Mouse (Mus musculus) embryo, embryonic 11.5 days (tissue): ENCODE measurements around the gene Sbds.

Experiments used
- DNase-seq: peaks from one replicate; pipeline ENCODE4 v3.0.0-alpha.2; 2012; ENCODE audit warnings: low read depth, low spot score

Sbds gene

DNA sequence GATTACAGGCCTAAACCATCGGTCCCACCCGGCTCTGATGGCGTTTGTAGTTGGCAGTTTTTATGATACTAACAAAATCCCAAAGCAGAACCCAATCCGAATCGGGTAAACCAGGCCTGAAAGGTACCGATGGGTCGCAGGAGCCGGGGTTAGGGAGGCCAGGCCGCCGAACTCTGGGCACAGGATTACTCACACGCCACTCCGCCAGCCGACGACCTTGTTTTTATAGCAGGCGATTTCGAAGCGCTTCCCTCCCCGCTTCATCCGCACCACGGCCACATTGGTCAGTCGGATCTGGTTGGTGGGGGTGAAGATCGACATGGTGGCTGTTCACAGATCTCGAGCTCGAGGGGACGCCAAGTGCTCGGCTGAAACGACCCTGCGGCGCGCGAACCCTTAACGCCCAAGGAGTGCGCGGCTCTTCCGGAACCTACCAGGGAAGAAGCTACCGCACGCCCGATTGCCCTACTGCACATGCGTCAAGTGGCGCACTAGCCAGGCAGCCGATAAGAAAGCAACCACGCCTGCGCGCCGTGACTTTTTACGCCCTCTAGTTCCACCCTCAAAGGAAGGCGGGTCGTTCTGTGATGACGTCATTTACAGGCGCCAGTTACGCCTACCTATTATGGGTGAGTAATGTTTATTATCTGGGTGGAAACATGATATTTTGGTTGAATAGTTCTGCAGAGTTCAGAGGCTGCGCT, at the start of gene Sbds, which contains the start of gene Tyw1:
Sbds (minus strand) TSS at position 514 of the 704 bp plus-strand sequence.
Tyw1 (plus strand) TSS at position 603 of the 704 bp plus-strand sequence.
- peak; percentile 98 for DNase-seq

DNA sequence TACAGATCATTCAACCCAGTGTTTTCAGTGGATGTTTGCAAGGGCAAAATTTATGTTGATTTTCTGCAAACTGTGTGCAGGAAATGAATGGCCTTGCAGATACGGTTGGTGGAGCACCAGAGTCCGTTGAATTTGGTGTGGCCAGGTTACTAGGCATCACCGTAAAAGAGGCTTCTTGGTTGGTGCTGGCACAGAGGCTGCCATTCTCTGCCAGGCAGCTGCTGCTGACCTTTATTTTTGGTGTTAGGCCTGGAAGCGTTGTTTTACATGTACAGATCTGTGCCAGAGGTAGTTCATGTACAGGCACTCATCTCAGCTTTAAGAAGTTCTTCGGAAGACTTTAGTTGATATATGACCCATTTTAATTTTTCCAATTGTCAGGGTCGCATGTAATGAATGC, 48.3 kb upstream of the Sbds start:
- DNase-seq = no peak

DNA sequence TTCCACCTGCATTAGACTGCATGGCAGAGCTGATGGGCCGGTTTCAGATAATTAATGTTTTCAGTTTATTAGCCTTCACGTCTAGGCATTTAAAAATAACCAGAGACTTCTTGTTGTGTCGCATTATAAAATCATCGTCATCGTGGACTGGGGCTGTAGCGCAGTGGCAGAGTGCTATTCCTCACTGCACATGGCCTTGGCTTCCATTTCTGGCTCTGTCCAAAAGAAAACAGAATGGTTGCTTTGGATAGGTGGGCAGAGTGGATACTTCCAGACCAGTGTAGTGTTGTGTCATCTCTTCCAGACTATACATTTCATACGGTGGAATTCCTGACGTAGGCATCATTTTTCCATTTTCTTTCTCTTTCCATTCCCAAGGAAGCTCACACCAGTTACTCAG, 44.2 kb upstream of the Sbds start:
- no peak for DNase-seq

DNA sequence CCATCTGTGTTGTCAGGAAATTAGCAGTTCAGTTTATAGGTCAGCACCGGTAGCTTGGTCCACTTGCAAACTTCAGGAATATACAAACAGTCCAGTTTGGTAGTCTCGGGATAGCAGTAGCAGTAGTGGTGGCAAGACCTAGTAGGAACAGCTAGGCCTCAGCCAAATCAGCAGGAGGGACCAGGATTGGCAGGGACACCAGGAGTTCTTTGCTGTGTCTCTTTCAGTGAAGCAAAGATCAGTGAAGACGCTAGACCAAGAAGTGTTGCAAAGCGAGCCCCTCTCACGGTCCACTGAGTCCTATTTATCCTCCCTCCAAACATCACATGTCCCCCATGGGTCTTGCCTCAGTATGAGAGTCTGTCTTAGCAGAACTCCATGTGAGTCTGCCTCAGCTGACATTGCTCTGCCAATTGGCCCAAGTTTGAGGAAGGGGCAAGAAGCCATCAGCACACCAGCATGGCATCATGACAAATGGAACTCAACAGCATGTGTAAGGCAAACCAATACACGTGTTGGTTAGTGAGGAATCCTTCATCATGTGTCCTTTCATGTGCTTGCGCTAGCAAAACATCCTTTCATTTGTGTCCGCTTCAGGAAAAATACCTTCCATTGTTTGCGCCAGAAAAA, 43.6 kb upstream of the Sbds start:
- no peak for DNase-seq

DNA sequence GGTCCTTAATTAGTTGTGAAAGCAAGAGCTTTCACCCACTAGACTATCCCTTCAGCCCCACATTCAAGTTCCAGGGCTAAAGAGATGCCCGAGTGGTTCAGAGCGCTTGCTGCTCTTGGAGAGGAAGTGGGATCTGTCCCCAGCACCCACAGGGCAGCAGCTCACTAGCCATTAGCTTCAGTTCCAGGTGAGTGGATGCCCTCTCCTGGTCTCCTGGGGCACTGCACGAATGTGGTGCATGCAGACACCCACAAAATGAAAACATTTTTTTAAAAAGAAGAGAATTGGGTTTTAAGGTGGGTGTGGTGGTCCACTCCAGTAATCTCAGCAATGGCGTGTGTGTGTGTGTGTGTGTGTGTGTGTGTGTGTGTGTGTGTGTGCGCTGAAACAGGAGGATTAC, 40.7 kb upstream of the Sbds start:
- no peak for DNase-seq

GRCm38 (mm10) chr5:130294598-130294997, 39.3 kb upstream of the Sbds start:
- DNase-seq = no peak

DNA sequence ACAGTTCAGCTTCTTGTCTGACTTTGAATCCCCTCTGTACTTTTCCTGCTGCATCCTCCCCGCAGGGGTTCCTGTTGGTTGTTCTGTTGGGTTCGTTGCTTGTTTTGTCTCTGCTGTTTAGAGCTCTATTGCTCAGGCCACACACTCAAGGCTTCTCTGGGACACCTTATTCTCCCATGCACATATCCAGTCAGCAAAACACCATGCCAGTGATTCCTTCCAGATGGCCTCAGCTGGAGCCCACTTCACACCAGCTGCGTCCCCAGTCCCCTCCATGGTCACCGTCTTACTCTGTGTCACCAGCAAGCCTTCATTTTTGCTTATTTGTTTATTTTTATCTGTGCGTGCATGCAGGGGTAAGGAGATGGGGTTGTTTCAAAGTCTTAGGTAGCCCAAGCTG, 38.6 kb upstream of the Sbds start:
- DNase-seq = no peak

DNA sequence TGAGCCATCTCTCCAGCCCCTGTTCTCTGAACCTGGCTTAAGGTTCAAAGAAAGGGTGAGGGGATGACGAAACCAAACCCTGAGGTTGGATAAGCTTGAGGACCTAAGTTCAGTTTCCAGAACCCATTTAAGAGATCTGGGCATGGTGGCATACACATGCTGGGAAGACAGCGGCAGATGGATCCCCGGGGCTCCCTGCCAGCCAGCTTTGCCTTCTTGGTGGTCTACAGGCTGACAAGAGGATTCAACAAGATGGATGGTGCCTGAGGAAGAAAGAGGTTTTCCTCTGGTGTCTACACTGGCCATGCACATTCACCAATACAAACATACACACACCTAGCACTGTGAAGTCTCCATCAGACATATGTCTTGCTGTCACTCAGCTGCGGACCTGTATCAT, 37.6 kb upstream of the Sbds start:
- DNase-seq = no peak

- no peak for DNase-seq
Measured at GRCm38 (mm10) chr5:130290775-130291174, 35.4 kb upstream of the Sbds start.

DNA sequence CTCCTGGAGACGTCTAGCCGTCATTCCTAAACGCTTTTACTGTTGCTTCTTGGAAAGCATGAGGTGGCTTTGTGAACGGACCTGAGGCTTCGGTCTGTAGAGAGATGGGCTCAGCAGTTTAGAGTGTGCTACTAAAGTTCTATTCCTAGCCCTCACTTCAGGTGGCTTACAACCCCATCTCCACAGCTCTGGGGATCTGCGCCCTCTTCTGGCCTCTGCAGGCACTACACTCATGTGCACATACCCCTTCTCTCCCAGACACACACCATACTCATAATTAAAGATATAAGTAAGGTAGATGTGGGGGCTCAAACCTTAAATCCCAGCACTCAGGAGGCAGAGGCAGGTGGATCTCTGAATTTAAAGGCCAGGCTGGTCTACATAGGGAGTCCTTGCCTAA, 34.9 kb upstream of the Sbds start:
- no peak for DNase-seq

DNA sequence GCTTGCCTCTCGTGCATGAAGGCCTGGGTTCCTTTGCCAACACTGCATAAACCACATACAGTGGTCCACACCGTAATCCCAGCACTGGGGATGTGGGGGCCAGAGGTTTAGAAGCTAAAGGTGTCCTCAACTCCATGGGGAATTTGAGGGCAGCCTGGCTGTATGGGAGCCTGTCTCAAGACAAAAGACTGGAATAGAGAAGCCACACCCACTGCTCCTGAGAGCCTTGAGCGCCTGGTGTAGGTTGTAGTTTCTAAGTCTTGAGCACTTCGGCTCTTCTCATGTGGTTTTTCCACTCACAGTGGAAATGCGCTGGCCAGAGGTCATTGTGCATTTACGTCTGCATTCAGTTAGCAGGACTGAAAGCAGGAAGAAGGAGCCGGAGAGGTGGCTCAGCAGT, 32.8 kb upstream of the Sbds start:
- no peak for DNase-seq

- DNase-seq = no peak
Measured at GRCm38 (mm10) chr5:130283079-130283732, 27.9 kb upstream of the Sbds start.

DNA sequence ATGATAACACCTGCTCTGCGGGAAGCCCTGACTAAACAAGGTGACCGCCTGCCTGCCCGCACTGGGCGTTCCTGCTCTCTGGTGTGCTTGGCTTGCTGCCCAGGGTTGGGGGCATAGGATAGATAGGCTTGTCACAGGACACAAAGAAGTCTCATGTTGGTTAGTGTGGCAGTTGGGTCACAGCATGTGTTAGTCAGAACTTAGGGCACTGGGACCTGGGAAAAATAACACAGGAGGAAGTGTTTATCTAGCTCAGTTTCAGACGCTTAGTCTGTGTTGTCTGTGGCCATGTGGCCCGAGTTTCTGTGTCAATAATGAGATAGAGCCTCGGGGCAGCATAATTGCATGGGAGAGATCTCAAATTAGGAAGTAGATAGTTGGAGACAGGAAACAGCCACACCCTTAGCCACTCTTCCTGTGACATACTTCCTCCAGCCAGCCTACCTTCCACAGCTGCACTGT, 22.7 kb upstream of the Sbds start:
- DNase-seq = no peak

GRCm38 (mm10) chr5:130275509-130275908, 20.2 kb upstream of the Sbds start:
- DNase-seq = no peak

DNA sequence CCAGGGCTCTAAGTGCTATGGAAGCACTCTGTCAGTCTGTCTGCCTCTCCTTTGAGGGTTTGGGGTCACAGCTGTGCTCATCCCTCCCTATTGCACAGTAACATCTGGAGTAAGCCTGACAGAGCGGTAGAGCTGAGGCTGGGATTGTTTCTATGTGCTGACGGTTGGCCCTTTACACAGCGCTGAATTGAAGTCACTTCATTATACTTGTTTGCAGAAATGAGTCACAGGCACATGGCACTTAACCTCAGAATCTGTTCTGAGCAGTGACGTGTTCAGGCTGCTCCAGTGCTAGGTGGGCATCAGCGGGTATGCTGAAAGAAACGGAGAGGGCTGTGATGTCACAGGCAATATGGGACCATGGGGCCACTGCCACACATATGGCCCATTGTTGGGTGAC, 17.7 kb upstream of the Sbds start:
- no peak for DNase-seq

DNA sequence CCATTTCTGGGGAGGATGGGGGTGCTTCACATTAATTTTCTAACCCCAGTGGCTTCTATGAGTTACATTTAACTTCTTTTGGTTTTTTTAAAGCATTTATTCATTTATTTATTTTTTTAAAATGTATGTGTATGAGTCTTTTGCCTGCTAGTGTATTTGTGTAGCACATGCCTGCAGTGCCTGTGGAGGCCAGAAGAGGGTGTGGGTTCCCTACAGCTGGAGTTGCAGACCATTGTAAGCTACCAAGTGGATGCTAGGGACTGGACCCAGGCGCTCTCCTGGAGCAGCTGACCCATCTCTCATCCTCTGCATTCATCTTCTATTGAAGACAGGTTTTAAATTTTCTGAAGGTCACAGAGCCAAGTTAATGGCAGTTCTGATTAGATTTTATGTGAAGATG, 17.0 kb upstream of the Sbds start:
- no peak for DNase-seq

DNA sequence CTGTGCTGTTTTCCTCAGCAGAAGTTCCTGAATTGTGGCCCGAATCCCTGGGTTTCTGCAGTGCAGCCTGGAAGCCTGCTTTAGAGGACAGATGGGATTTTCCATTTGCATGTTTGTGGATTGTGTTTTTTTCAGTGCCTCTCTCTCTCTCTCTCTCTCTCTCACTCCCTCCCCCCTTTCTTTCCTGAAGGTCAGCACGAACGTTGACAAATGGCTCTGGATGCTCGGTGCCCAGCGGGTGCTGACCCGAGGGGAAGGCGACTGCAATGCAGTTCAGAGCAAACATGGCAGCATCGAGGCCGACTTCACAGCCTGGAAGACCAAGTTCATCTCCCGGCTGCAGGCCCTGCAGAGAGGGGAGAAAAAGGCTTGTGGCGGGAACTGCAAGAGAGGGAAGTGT, 13.6 kb upstream of the Sbds start:
- no peak for DNase-seq

DNA sequence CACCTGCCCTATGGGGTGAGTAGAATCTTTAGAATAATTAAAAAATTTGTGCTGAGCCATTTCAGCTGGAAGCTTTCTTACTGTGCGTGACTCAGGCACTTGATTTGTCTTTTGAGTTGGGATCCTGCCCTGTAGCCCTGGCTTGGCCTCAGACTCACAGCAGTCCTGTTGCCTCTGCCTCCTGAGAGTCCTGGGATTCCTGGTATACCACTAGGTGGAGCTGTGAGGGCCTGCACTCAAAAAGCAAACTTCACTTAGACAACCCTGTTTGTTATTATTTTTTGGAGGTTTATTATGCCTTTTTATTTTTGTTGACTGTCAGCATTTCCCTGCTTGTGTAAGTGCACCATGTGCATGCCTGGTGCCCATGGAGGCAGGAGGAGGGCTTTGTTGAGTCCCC, 12.0 kb upstream of the Sbds start:
- DNase-seq = no peak

- no peak for DNase-seq
Measured at GRCm38 (mm10) chr5:130266651-130267050, 11.3 kb upstream of the Sbds start.

DNA sequence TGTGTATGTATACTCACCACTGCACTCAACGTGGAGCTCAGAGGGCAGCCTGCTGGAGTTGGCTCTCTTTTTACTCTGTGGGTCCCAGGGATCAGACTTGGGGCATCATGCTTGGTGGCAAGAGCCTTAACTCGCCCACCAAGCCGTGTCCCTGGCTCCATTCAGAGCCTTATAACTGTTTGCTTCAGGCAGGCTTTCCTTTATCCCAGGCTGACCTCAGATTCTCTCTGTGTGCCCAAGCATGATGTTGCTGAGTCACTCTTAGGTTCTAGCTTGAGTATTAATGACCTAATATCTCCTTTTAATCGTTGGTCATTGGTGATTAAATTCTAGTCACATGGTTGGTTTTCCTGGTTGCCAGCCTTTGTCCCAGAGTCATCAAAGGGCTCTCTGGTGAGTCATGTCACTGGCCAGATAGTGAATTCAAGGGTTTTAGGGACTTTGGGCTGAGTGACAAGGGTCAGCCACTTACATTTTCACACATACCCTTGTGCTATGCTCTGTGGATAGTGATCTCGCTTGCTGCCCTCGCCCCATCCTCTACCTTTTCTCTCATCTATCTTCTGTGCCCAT, 9.2 kb upstream of the Sbds start:
- DNase-seq = no peak

DNA sequence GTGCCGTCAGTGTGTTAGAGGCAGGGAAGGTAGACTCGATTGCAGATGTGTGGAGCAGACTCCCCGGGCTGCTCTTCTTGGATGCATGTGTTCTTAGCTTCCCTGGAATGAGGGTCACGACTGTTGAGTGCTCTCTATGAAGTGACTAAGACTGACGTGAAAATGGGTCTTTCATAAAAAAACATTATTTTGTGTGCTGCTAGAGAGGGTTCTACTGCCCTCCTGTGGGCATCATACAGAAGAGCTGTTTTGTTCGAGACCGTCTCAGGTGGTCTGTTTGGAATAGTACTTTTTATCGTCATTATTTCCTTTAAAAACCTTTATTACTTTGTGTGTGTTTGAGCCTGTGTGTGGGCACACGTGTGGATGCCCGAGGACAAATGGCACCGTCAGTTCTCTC, 8.1 kb upstream of the Sbds start:
- DNase-seq = no peak

GRCm38 (mm10) chr5:130257303-130257702, 2.0 kb upstream of the Sbds start:
- DNase-seq = no peak
